Mouse (Mus musculus) common myeloid progenitor, adult 5-6 weeks (primary cell): Measurements from ENCODE around the gene Spata9. TPM values are rescaled to one million over a fixed set of nuclear protein-coding genes. Genes with fewer than 3 reads are reported as not detected.
"Not testable (repeated sequence)": the region's sequence is repeated elsewhere in the genome, so short reads cannot be mapped to it uniquely, and the experiment has no call there.

Experiments used
- ATAC-seq: replicated peaks from 2 replicates; pipeline ENCODE4 v1.8.0; 2016; ENCODE audit warnings: low read depth, mild to moderate bottlenecking, moderate TSS enrichment, inconsistent platforms; ENCODE audit not compliant: poor library complexity, severe bottlenecking
- total RNA-seq: library from RNA; stranded (forward); fragments of 200-1000, 187-1606 nt; gene quantifications from 2 replicates; pipeline ENCODE4 v1.2.3, GENCODE M21; 2017

Gene Spata9
- not detected in 2 replicates for total RNA-seq

DNA sequence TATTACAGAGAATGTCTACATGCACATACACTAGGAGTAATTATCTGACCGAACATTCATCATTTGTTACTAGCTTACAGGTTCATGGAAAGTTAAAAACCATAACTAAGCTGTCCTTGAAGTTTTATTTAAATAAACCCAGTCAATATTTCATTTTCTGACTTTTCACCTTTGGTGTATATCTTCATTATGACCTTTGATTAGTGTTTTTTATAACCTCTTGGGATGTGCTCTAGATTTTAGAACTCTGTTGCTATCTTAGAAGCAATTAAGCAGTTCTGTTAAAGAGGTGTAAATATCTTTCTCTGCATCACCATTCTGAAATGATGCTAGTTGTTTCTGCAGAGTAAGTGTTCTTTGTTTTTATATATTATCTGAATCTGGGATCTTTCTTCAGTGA lies at the start of gene Spata9:
Spata9 (plus strand) TSS at position 301 of the 400 bp plus-strand sequence.
- no peak for ATAC-seq

DNA sequence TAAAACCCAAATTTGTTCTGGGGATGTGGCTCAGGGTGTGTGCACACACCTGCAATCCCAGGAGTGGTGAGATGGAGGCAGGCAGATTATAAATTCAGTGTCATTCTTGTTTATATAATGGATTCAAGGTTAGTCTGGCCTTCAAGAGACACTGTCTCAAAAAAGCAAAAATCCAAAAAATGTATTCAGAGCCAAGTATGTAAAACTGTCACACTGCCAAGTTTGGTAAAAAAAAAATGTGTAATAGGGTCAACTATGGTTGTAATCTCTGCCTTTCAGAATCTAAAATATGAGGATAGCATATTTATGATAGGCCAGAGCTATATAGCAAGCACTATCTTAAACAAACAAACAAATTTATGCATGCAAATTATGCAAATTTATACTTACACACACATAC lies 39.0 kb upstream of the Spata9 start:
- ATAC-seq = no peak

DNA sequence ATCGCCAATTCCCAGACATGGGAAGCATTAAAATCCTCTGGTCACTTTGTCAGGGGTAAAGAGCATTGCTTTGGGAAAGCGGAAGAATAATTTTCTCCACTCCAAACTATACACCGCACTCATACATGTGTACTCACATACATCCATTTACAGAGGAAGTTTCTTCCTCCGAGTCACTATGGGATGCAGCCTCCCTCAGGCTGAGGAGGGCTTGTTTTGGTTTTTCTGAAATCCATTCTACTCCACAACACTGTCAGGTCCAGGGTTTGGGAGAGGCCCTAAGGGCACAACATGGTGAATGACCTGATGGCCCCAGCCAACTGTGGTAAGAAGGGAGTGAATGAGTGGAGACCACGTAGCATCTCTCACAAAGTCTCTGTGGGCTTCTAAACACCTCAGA lies 37.9 kb upstream of the Spata9 start:
- not testable (repeated sequence) for ATAC-seq

DNA sequence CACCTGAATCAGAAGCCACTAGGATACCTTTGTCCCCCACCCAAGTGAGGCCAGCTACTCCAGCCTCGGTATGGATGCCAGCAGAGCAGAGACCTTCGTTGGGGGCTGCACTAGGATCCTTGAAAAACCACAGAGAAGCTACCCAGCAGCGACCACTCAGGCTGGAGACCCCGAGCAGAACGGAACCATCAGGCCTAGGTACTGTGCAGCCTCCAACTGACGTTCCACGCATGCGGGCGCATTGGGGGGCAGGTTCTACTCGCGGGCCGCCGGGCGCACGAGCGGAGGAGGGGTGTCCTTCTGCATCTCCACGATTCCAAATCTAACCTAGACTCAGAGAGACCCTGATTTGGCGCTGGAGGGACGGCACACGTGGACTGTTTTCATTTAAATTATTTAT lies 36.9 kb upstream of the Spata9 start:
- no peak for ATAC-seq

DNA sequence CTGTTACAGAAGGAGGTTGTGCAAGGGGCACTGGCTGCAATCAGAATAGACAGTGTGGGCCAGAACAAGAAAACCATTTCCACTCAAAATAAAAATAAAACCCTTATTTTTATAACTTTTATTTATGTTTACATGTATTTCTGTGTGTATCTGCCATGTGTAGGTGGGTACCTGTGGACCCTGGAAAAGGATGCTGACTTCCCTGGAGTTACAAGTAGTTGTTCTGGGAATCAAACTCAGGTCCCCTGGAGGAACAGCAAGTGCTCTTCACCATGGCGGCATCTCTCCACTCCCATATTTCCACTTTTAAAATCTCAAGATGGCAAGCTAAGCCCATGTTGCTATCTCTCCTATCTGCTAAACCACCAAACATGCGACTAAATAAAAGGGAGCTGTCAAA lies 36.3 kb upstream of the Spata9 start:
- no peak for ATAC-seq

DNA sequence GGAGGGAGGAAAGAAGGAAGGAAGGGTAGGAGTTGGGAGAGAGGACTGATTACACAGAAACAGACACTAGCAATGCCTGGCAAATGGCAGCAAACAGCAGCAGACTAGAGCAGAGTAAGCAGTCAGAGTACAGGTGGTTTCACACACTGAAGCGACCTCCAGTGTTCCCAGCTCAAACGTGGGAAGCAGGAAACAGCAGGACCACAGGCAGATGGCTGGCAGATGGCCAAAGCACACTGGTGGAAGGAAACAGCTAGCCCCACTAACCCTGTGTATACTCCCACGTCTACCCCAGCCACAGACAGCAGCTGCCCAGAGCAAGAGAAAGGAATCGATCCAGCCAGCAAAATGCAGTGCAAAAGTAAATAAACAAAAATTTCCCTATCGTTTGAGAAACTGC lies 35.9 kb upstream of the Spata9 start:
- ATAC-seq = peak; percentile 56

DNA sequence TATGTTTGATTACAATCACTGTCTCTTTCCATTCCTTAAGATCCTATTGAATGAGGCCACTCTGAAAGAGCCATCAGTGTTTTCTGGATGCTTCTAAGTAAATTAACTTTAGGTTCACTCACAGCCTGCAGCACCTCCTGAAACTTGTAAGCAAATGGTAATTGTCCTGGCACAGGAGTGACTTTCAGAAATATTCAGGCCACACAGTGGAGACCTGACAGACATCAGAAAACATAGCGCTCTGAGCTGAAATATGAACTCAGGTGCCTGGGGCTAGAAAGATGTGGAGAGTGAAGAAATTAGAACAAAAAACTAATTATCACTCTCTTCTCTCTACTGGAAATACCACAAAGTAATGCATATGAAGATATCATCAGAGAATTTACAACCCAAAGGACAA lies 33.7 kb upstream of the Spata9 start:
- ATAC-seq = no peak

DNA sequence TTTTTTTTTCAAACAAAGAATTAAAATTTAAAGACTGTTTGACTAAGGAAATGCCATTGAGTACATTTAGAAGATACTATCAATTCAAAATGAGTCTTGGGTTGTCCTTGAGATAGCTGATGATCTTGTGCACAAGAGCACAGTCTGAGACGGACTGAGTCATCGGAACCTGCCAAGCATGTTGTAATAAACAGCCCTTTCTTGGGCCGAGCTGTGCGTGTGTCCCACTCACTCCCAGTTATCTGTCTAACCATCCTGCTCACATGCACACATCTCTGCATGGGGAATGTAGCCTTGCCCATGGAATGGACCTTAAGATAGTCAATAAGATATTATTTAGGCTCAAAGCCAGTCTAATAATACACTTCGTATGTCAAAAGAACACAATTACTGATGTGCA lies 28.1 kb upstream of the Spata9 start:
- ATAC-seq = no peak

DNA sequence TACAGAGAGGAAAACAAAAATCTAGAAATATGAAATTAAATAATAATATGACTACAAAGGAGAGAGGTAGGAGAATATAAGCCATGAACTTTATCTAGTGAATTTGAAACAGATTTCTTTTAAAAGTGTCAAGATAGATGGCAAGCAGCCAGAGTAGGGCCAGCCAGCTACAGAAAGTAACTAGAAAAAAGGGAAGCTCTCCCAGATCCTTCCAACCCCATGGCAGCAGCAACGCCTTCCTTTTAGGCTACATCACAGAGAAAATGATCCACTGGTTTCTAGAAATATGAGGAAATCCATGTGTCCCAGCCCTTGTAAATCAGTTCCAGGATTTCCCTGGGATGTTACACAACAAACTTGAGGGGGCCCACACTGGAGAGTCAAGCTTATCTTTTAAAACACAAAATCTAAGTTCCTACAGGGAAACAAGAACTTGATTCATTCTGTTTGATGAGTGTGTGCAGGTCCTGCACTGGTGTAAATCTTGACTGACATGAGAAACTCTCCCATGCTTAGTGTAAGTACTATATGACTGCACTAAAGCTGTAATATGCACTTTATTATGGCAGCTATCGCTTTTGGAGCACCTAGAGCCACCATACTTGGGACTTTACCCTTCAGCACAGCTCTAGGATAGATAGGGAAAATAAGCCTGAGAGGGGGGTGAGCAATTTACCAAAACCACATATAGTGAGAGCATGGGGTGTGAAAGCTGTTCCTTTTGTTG lies 26.0 kb upstream of the Spata9 start:
- peak; percentile 32; the same call in 1 of the 2 replicates for ATAC-seq

DNA sequence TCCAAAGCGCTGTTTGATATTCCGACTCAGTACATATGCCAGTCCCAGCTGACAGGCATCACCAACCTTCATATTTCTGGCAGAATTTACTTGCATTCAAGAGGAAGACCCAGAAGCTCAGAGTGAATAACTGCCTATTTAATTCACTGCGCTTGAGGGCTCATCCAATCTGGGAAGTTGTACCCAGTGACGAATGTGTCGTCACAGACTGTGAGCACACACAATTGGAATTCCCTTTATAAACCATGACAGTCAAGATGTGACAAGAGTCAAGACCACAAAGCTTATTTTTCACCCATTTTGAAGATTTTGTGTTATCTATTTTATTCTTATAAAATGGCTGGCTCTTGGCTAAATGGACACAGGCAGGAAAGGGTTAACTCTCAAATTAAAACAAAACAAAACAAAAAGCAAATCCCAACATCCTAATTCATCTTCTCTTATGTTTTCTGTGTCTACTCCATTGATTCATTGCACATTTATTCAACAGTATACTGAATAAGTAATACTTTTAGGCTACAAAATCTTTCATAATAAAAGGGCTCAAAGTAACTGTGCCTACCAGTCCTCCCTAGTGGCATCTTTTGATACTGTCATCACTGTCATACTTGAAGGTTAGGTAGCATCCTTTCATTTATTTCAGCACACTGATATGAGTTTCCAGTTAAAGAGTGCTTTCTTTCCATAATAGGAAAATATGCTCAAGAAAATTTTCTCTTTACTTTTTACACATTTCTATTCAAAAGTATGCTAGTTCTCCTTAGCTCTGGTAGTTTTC lies 25.2 kb upstream of the Spata9 start:
- ATAC-seq = no peak

DNA sequence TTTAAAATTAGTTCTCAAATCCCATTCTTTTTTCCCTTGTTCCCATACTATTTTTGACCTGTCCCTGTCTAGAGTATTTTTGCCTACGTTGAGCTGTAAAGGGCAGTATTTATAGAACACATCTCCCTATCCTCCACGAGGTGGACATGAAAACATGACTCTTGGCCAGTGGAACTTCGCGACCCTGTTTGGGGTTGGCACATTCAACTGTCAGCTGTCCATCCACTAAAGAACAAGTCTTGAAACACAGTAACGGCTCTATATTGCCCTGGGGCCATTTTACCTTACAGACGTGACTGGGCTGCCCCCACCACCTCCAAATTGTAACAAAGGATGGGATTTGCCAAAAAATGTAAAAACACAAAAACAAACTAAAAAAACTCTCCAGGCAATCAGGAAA lies 24.2 kb upstream of the Spata9 start:
- ATAC-seq = no peak

DNA sequence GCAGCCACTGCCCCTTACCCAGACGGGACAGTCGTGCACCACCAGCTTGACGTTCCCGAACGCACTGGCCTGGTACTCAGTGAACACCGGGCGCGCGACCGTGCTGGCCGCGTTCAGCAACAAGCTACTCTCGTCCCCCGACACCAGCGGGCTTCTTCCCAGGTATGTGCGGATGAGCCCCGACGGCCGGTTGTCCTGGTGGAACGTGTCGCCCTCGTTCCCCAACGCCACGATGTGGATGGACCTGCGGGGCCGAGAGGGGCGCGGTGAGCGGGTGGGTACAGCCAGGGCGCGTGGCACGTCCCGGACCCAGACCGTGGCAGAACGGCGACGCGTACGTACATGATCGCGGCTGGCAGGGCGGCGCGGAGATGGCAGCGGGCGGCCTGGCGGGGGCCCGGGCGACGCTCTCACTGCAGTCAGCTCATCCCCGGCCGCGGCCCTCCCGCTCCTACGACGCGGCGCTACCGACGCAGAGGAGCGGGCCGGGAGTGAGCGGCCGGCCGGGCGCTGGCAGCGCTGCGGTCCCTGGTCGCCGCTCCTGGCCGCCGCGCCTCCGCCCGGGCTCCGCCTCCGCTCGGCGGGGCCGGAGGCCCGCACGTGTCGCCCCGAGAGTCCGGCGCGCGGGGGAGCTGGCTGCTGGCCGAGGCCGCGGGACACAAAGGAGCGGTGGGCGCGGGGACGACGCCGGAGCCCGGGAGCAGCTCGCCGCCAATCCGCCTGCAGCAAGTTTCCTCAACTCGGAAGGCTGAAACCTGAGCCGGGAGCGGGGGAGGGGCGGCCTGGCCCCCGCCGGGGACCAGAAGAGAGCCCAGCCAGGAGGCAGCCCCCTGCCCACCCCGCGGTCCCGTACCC lies 23.5 kb upstream of the Spata9 start, which contains the start of gene Rhobtb3:
Rhobtb3 (minus strand) TSS at position 737 of the 855 bp plus-strand sequence.
- peak; percentile 61 for ATAC-seq

DNA sequence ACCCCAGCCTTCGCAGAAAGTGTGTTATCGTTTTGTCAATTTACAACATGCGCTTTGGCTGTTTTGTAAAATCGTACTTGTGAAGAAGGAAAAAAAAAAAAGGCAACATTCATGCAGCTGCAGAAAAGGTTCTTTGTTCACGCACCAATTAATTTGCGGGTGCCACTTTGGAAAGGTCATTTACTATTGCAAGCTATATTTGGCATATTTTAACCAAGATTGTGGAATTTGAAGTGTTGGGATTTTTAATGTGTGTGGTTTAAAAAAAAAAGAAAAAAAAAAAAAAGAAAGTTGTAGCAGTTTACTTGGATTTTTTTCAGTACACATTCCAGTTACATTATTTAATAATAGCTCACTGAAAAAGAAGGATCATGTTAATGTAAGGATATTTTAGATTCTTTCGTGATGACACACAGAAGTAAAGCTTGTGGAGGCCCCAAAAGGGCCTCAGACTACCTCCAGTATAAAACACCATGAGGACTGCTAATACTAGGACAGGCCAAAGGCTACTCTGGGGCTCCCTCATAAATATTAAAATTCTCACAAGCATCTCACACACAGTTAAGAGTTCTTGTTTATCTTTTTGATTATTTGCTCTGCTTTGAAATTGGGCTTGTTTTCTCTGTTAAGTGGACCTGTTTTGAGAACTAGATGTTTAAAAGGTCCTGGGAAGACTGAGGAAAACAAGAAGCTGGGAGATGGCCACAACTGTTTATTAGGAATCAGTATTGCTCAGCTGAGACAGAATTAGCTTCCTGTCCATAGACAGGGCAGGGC lies 22.7 kb upstream of the Spata9 start:
- ATAC-seq = no peak

DNA sequence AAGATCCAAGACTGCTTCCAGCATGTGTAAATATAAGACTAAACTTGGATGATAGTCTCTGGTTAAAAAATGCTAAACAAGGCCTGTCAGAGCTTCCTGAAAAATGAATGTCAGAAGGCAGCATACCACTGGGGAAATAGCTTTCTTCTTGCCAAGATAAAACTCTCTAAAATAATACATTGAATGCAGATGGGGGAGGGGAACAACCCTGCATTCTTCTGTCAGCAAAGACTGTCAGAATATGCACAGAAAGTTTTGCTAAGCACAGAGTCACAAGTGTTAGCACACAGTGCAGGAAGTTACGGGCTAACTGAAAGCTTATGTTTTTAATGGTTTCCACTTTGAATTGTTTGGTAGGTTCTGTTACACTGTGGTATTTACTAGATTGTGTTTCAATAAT lies 16.7 kb upstream of the Spata9 start:
- peak; percentile 54; the same call in 1 of the 2 replicates for ATAC-seq

DNA sequence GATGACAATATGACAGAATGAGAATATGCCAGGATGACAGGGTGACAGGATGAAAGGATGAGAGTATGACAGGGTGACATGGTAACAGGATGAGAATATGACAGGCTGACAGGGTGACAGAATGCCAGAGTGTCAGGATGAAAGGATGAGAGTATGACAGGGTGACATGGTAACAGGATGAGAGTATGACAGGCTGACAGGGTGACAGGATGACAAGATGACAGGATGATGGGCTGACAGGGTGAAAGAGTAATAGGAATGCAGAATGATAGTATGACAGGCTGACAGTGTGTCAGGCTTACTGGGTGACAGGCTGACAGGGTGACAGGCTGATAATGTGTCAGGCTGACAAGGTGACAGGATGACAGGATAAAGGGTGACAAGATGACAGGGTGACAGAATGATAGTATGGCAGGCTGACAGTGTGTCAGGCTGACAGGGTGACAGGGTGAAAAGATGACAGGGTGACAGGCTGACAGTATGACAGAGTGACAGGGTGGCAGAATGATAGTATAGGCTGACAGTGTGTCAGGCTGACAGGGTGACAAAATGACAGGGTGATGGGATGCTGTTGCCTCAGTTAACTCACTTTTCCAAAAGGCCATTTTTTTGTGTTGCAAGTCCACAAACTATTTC lies 11.5 kb upstream of the Spata9 start:
- no peak for ATAC-seq

DNA sequence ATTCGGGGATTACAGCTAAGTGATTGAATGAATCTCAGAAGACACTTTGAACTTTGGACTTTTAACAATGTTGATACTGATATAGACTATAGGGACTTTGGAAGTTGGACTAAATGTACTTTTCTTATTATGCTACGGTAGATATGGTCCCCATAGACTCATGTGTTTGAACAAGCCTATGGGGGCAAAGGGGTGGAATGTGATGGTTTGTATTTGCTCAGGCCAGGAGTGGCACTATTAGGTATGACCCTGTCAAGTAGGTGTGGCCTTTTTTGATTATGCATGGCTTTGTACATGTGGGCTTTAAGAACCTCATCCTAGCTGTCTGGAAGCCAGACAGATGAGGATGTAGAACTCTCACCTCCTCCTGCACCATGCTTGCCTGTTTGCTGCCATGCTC lies 7.5 kb downstream of the Spata9 start:
- ATAC-seq = no peak

DNA sequence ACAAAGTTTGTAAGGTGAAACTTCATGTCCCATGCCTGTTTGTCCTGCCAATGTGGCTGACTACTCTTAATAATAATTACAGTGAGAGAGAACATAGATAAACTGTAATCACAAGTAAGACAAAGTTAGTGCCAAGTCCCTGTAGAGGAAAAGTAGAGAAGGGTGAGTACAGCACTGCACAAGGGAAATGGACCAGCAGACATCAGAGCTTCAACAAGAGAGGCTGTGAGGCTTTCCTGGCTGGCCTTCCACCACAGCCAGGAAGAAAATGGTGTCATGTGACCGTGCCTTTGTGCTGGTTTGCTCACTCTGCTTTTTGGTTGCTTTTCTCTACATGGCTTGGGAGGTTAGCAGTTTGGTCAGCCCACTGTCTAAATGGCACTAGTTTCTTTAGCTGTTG lies 8.7 kb downstream of the Spata9 start:
- no peak for ATAC-seq

DNA sequence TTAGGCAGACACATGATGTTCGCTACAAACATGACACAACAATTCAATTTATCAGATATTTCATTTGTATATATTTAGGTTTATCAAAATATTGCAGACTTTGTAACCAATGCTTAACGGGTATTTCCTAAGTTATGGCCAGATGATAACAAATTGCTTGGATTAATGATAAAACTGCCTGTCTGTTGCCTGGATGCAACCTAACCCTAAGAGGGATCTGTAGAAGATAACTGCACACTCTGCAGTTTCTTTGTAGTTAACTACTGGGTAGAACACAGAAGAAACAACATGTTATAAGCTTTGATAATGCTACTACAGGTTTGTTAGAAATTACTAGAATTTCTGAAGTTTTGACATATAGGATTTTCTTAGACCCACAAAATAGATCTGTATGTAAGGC lies 9.3 kb downstream of the Spata9 start:
- no peak for ATAC-seq

DNA sequence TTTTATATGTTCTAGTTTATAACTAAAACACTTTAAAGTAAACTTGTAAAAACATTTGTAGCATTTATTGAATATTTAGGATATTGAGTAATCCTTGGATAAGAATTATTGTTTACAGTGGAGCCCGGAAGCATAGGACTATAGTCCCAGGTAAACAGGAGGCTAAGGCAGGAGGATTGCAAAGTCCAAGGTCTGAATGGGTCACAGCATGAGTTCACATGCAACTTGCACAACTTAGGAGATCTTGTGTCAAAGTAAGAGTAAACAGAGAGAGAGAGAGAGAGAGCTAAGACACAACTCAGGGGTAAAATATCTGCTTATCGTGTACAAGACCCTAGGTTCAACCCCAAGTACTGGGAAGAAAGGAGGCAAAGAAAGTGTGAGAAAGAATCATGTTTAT lies 9.7 kb downstream of the Spata9 start:
- no peak for ATAC-seq
